Mouse (Mus musculus) cerebellum, postnatal 4 days (tissue): ENCODE data around the gene Nynrin.

Experiments
- DNase-seq, 2 experiments: peaks; one replicate each; pipeline ENCODE4 v3.0.0; 2022; ENCODE audit warnings: low spot score in 2 of 2, mixed read lengths in 1 of 2

Nynrin gene

GRCm38 (mm10) chr14:55878316-55878940 lies 24.6 kb downstream of the Nynrin start:
- no peak for DNase-seq

DNA sequence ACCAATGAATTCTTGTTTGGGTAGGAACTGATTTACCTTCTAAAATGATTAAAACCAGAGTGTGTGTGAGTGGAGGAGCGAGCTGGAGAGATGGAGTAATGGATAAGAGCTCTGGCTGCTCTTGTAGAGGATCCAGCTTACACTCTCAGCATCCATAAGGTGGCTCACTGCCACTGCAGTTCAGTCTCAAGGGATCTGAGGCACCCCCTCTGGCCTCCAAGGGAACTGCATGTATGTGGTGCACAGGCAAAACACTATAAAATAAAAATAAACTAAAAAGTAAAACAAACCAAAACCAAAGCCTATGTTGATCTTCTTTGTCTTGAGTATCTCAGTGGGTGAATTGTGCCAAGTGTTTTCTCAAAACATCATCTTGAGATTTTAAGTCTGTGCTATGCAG lies 25.8 kb downstream of the Nynrin start:
- peak in 1 of 2 experiments; percentile 75 for DNase-seq

DNA sequence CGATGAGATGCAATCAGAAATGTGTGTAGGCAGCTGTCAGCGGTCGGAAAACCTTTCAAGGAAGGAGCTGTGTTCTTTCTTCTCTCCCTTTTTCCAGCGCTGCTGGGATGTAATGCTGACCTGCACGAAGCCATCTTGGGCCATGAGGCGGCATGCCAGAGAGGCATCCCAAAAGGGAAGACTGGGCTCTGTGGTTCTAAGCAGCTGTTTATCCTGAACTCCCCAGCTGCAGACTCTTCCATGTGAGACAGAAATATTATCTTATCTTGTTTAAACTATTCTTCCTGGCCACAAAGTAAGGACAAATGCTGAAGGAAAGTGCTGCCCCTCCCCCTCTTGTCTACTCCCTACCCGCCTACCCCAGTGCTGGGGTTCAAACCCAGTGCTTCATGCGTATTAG lies 27.2 kb downstream of the Nynrin start:
- no peak for DNase-seq

DNA sequence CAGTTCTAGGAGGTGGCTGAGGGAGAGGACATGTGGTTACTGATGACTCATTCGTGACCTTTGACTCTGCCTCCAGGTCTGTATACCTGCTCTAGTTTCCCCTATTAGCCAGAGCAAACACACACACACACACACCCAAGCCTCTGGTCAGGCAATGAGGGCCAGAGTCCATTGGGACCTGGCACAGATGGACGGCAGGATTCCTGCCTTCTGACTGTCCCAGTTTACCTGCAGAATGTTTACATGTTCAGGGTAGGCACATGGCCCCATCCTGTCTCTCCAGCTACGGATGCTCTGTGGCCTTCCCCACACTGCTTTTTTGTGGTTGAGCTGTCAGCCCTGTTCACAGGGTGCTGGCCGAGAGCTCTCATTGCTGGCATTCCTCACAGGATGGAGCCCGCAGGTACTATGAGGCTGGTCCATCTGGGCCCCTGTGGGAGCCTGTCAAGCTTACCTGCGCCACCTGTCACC lies 28.4 kb downstream of the Nynrin start:
- no peak for DNase-seq

DNA sequence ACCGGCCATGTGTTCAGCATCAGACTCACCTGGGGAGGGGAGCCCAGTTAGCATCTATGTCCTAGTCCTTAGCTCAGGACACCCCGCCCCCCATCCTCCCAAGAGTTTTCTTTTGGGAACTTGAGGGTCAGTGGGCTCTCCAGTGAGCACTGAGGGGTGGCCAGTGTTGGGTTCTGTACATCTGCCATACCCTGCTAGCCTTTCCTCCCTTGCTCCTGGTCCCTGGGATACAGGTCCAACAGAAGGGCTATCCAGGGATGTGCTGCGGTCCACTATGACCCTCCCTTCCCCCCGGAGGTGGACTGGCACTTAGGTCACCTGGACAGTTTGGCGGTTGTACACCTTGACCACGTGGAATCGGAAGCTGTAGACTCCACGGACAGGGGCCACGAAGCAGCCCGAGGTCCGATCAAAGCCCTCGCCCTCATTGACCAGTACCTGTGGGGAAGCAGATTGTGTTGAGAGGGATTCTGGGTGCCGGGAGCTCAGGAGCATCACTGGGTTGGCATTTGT lies 29.4 kb downstream of the Nynrin start:
- DNase-seq, result no peak

DNA sequence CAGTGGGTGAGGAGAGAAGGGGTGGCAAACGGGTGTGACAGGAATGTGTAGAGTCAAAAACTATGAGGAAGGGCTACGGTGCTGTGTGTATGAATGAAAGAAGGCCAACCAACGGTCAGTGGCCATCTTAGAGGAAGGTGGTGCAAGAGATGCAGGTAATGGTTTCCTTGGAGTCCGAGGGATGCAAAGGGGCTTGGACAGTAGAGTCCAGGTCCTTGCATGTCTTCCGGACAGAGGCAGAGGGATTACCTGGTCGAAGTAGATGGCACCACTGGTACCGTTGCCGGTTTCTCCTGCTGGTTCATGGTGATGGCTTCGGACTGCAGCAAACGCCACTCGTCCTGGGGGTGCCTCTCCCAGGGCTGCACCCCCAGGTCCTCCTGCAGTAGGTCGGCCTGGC lies 29.9 kb downstream of the Nynrin start:
- no peak for DNase-seq

DNA sequence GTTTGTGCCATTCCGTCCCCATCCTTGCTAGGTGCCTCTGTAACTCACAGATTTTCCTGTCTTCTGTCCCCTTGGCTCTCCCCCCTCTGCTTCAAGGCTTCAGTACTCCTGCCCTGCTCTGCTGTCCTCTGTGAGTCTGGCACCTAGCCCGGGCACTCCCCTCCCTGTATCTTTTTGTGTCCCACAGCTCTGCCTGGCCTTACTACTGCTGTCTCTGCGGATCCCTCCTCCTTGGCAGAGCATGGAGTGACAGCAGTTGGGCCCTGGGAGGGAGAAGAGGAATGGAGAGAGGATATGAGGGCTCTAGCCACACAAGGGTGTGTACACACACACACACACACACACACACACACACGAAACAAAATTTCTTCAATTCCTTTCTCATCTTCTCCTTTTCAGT lies 30.4 kb downstream of the Nynrin start, which contains the start of gene Cbln3:
Cbln3 (minus strand) TSS at position 227 of the 400 bp plus-strand sequence.
- DNase-seq, result peak in 1 of 2 experiments; percentile 76

GRCm38 (mm10) chr14:55884713-55885113 lies 30.9 kb downstream of the Nynrin start, which contains the start of gene Khnyn:
Gene Khnyn, plus strand, starts transcription at chr14:55884947.
- DNase-seq, result peak; percentile 57 to 83

- DNase-seq, result no peak
These were observed 31.4 kb downstream of the Nynrin start for GRCm38 (mm10) chr14:55885114-55885790.

- DNase-seq, result no peak
These were observed 32.0 kb downstream of the Nynrin start for GRCm38 (mm10) chr14:55885791-55886271.

GRCm38 (mm10) chr14:55886571-55887382 lies 33.0 kb downstream of the Nynrin start:
- no peak for DNase-seq

- DNase-seq, result no peak
These were observed 43.9 kb downstream of the Nynrin start for GRCm38 (mm10) chr14:55897671-55898070.

DNA sequence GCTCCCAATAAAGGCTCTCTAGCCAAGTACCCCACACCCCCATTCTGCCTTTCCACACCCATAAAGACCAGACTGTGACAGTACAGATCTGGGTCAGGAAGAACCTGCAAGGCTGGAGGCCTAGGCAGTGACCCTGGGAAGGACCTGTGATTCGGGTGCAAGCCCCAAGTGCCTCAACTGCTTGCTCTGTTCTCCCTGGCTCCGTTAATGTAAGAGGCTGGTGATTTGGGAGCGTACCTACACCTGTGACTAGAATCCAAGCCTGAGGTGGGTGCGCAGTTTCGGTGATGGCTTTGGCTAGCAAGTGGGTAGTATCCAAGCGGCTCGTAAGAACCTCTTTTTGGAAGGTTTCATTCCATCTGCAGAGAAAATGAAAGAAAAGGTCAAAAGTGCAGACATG lies 45.1 kb downstream of the Nynrin start:
- DNase-seq, result no peak

DNA sequence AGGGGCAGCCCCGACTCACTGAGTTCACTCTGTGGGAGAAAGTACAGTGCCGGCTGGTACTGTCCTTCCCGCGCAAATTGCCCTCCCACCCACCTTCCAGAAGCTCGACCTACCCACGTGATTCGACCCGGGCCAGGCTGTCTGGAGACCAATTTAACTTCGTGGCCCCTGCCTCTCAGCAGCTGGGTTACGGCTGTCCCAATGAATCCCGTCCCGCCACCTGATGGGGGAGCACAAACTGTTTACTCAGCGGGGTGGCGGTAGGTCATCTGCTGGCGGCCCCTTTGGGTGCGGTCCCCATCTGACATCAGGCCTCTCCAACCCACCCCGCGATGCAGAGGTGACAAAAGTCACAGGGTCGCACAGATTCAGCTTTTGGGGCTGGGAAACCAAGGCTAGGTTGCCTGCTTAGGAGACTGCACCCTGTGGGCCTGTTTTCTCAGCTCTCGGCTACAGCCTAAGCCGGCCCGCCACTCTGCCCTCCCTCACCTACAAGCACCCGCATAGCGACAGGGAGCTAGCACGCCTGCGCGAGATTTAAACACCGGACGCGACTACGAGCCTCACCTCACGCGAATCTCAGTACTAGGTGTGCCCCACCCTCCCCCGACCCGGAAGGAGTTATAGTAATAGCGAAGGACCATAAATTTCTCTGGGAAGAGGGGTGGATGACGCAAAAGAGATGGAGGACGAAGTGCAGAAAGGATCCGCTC lies 46.0 kb downstream of the Nynrin start, which contains the start of gene Sdr39u1:
Sdr39u1 (minus strand) TSS at position 593 of the 713 bp plus-strand sequence.
- DNase-seq, result peak; percentile 59 to 82

GRCm38 (mm10) chr14:55900414-55900755 lies 46.6 kb downstream of the Nynrin start:
- DNase-seq, result no peak

DNA sequence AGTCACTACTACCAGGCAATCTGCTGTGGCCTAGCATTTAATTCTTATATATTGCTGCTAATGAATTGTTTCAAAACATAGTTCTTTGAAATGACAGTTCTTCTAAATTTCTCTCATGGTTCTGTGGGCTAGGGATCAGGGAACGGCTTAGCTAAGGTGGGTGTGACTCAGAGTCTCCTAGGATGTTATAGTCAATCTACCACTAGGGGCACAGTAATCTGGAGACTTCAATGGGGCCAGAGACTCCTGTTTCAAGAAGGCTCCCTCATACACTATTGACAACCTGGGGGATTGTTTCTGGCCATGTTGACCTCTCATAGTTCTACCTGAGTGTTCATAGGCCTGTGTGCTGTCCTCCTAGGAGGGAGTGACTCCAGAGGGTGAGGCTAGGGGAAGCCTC lies 51.7 kb downstream of the Nynrin start:
- DNase-seq, result no peak

DNA sequence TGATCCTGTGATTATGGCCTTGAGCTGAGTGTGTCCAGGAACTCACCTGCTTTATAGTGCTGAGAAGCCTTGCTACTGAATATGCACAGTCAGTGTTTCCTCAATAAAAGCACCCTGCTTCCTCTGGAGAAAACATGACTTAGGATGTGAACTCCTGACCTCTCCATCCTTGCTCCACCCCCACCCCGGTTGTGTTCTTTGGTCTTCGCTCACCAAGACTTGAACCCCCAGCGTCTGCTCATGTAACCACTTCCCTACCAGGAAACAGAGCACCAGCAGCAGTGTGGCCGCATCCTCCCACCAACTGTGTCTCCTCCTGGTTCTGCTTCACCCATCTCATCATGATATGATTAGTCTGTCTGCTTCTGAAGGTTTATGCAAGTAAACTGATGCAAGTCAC lies 59.6 kb downstream of the Nynrin start:
- no peak for DNase-seq

- peak in 1 of 2 experiments; percentile 70 for DNase-seq
These were observed 64.7 kb downstream of the Nynrin start for GRCm38 (mm10) chr14:55918240-55919082.

DNA sequence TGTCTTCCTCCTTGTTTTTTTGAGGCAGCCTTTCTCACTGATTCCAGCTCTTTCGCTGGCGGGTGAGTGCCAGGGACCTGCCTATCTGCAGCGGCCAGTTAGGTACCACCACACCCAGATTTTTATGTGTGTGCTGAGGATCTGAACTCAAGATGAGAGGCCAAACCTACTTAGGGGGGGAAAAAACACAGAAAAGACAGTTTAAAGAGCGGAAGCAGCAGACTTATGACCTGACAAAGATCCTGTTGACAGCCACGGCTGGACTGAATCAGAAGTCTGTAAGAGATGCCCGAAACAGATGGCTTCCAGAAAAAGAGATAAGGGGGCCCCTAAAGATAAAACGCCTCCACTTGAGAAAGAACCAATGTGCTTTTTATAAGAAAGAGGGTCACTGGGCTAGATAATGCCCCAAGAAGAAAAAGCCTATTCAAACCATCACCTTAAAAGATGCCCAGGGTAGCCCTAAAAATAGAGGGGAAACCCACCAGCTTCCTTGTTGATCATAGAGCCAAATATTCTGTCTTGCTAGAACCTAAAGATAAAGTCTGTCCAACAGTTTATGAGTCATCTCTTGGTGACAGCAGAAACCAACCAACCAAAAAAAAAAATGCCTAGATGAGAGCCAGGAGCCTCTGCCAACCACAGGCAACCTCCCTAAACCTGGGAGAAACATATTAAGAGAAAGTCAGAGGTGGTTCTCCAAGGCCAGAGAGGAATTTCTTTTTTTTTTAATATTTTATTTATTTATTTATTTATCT lies 68.8 kb downstream of the Nynrin start:
- DNase-seq, result no peak
